Mouse (Mus musculus): Measurements from ENCODE around the gene Mecom.

Mecom gene

GRCm38 (mm10) chr3:29957365-29958236 is 590.2 kb downstream of the Mecom start:
- no peak for DNase-seq (ENCODE audit: low spot score in 2 of 2)

- DNase-seq (ENCODE audit: low spot score in 2 of 2), result no peak
These were observed 594.5 kb downstream of the Mecom start for GRCm38 (mm10) chr3:29953269-29953668.

GRCm38 (mm10) chr3:29950853-29951252 is 597.0 kb downstream of the Mecom start:
- no peak for DNase-seq (ENCODE audit: low spot score in 2 of 2)

GRCm38 (mm10) chr3:29903596-29904308 is 644.1 kb downstream of the Mecom start:
- no peak for DNase-seq (ENCODE audit: low spot score in 2 of 2)
